ENCODE assay signal across 7 mouse cellular contexts in genomic region chr15:98533881-98534627, GRCm38 (mm10). TPM values are rescaled to one million over a fixed set of nuclear protein-coding genes. Genes with fewer than 3 reads are reported as not detected.
DNase-seq lines count a peak whose midpoint lies in the region; ATAC-seq lines count a peak whose summit lies in the region.

TSS of gene Kansl2 (minus strand) at chr15:98534264.

- no peaks in the 10 kb centered on the region for H3K9me3 ChIP-seq in intestine, embryonic 15.5 days
- no peaks in the 10 kb centered on the region for H3K9me3 ChIP-seq in midbrain, embryonic 10.5 days (replicated peaks)

- H3K27ac ChIP-seq in intestine, embryonic 15.5 days = peak within 1 kb of the TSS; percentile 98
- peak within 1 kb of the TSS; percentile 99 for H3K27ac ChIP-seq in midbrain, embryonic 10.5 days (replicated peaks)

- peak; percentile 100 for ATAC-seq in intestine, embryonic 15.5 days

- H3K36me3 ChIP-seq in intestine, embryonic 15.5 days = peaks cover 12% of the 10 kb centered on the region; the same call in 1 of the 2 replicates
- peaks cover 48% of the 10 kb centered on the region for H3K36me3 ChIP-seq in midbrain, embryonic 10.5 days

- H3K9ac ChIP-seq in intestine, embryonic 15.5 days = peak within 1 kb of the TSS; percentile 84

- DNase-seq in adrenal gland, adult 2 months = peak; percentile 98
- peak; percentile 97 for DNase-seq in embryo, embryonic 11.5 days (ENCODE audit: low read depth, low spot score)
- peak; percentile 96 for DNase-seq in gastrocnemius, postnatal 36 days
- DNase-seq in left cerebral cortex, postnatal 25 days (ENCODE audit: low spot score in 2 of 2) = peak; percentile 99
- DNase-seq in midbrain, embryonic 10.5 days (ENCODE audit: low spot score) = peak; percentile 99
- DNase-seq in right cerebral cortex, postnatal 4 days = peak; percentile 95

- no peaks in the 10 kb centered on the region for H3K27me3 ChIP-seq in intestine, embryonic 15.5 days (replicated peaks)
- no peaks in the 10 kb centered on the region for H3K27me3 ChIP-seq in midbrain, embryonic 10.5 days (ENCODE audit: low read depth, poor library complexity, severe bottlenecking)

- intact Hi-C loops in gastrocnemius, postnatal 36 days (cut with DNase I) = loop anchor here (5.0 kb wide), 1 partner anchor 33 kb away; no protein-coding TSS in a partner anchor
- intact Hi-C loops in left cerebral cortex, postnatal 25 days (cut with DNase I) = loop anchor here (5.0 kb wide), 1 partner anchor 33 kb away; no protein-coding TSS in a partner anchor

- H3K4me2 ChIP-seq in intestine, embryonic 15.5 days (replicated peaks) = peak within 1 kb of the TSS; percentile 71

- H3K4me3 ChIP-seq in intestine, embryonic 15.5 days (replicated peaks) = peak within 1 kb of the TSS; percentile 69
- H3K4me3 ChIP-seq in midbrain, embryonic 10.5 days = peak within 1 kb of the TSS; percentile 89

- WGBS in intestine, embryonic 15.5 days = under 1% methylated on average over 70 of the region's 70 CpGs
- WGBS in midbrain, embryonic 10.5 days = under 1% methylated on average over 70 of the region's 70 CpGs

- H3K4me1 ChIP-seq in intestine, embryonic 15.5 days (replicated peaks) = peaks cover 3% of the 10 kb centered on the region; the same call in 1 of the 2 replicates
- peaks cover 15% of the 10 kb centered on the region for H3K4me1 ChIP-seq in midbrain, embryonic 10.5 days

RNA-seq across cellular contexts. Expression of gene Kansl2, which starts in this region (rescaled TPM):
- 10 to 100 TPM; 70.7 to 99.0 TPM for total RNA-seq in adrenal gland, adult 2 months (2021)
- 44.6 and 49.5 TPM in 2 replicates for polyA plus RNA-seq in adrenal gland, adult 2 months (2012; rRNA removed)
- 10 to 100 TPM; 62.2 to 64.5 TPM for total RNA-seq in gastrocnemius, postnatal 36 days (2021)
- 81.4 and 86.7 TPM in 2 replicates for polyA plus RNA-seq in intestine, embryonic 15.5 days (2015; fragmentation: Nextera tagmentation; extraction: Ambion mirVana)
- 10 to 100 TPM; 58.1 to 62.6 TPM for total RNA-seq in left cerebral cortex, postnatal 25 days (2021)
- 139 and 150 TPM in 2 replicates for polyA plus RNA-seq in midbrain, embryonic 10.5 days (2016; fragmentation: Nextera tagmentation; extraction: Ambion mirVana)

Comparison
In these comparisons a context has a peak if more than half of its experiments do, and no peak if none do; other contexts are left out.
1. Peak in every context shown above with its lines: DNase-seq, ATAC-seq, H3K4me3 ChIP-seq and H3K27ac ChIP-seq.